Mouse (Mus musculus) lung, embryonic 14.5 days (tissue): ENCODE data around the gene Serinc5. TPM values are rescaled to one million over a fixed set of nuclear protein-coding genes. Genes with fewer than 3 reads are reported as not detected.

Source experiments
- ATAC-seq: fragments of 200-750 bp; cut with Nextera tagmentation; 2 replicates; pipeline ENCODE4 v1.8.0; 2017; ENCODE audit warnings: mild to moderate bottlenecking, moderate TSS enrichment, moderate library complexity; ENCODE audit not compliant: insufficient read depth
- DNase-seq: peaks from one replicate; pipeline ENCODE4 v3.0.0-alpha.2; 2015
- H3K27ac ChIP-seq: fragments of 300-500 bp; sonication (generic); 2 replicates; pipeline ENCODE4 v1.5.1; 2014; ENCODE audit warnings: low read depth, mild to moderate bottlenecking, moderate library complexity
- H3K27me3 ChIP-seq: fragments of 300-500 bp; sonication (generic); 2 replicates; pipeline ENCODE4 v1.6.1; 2014; ENCODE audit warnings: low read length, control low read depth; ENCODE audit not compliant: insufficient read depth
- H3K36me3 ChIP-seq: fragments of 300-500 bp; sonication (generic); 2 replicates; pipeline ENCODE4 v1.6.1; 2014; ENCODE audit warnings: control low read depth; ENCODE audit not compliant: insufficient read depth
- H3K4me1 ChIP-seq: fragments of 300-500 bp; sonication (generic); 2 replicates; pipeline ENCODE4 v1.6.1; 2014; ENCODE audit warnings: antibody characterized with exemption, control low read depth; ENCODE audit not compliant: insufficient read depth
- H3K4me2 ChIP-seq: fragments of 300-500 bp; sonication (generic); 2 replicates; pipeline ENCODE4 v1.6.1; 2014; ENCODE audit warnings: mild to moderate bottlenecking
- H3K4me3 ChIP-seq: fragments of 300-500 bp; sonication (generic); 2 replicates; pipeline ENCODE4 v1.5.1; 2014; ENCODE audit warnings: low read depth, low read length
- H3K9ac ChIP-seq: fragments of 300-500 bp; sonication (generic); 2 replicates; pipeline ENCODE4 v1.6.1; 2014
- H3K9me3 ChIP-seq: fragments of 300-500 bp; sonication (generic); 2 replicates; pipeline ENCODE4 v1.6.1; 2016; ENCODE audit warnings: low read depth, low read length, control low read depth
- CTCF ChIP-seq: IDR thresholded peaks from 2 replicates; pipeline ENCODE4 v1.5.1; 2016; ENCODE audit warnings: antibody characterized with exemption, low read depth
- WGBS: fragments of 180-500 bp; shearing (Covaris S2); extraction: QIAGEN DNeasy Blood & Tissue Kit; methylation state at CpG from one replicate; pipeline ENCODE4 v1.1.7; 2014; 5-methylcytosine and 5-hydroxymethylcytosine counted together
- polyA plus RNA-seq: library from polyadenylated mRNA; unstranded; fragments of >200 nt; fragmentation: Nextera tagmentation; extraction: Ambion mirVana; gene quantifications from 2 replicates; pipeline ENCODE4 v1.2.1, GENCODE M21; 2014

Gene Serinc5
- polyA plus RNA-seq, 1 experiment from 2014 or later = 22.0 TPM

GRCm38 (mm10) chr13:92755036-92755435 lies 144.1 kb downstream of the Serinc5 start:
- Histone ChIP-seq H3K27ac (no peak overlapping the region), H3K27me3 (no peaks in the 10 kb centered on the region), H3K9me3 (no peaks in the 10 kb centered on the region), H3K9ac (no peak overlapping the region), H3K4me3 (no peak overlapping the region), H3K4me2 (no peak overlapping the region), H3K36me3 (no peaks in the 10 kb centered on the region), H3K4me1 (no peaks in the 10 kb centered on the region)
- no peak for TF ChIP-seq CTCF
- no peak for DNase-seq
- 73% methylated on average over 7 of the region's 7 CpGs for WGBS
- ATAC-seq = no peak

DNA sequence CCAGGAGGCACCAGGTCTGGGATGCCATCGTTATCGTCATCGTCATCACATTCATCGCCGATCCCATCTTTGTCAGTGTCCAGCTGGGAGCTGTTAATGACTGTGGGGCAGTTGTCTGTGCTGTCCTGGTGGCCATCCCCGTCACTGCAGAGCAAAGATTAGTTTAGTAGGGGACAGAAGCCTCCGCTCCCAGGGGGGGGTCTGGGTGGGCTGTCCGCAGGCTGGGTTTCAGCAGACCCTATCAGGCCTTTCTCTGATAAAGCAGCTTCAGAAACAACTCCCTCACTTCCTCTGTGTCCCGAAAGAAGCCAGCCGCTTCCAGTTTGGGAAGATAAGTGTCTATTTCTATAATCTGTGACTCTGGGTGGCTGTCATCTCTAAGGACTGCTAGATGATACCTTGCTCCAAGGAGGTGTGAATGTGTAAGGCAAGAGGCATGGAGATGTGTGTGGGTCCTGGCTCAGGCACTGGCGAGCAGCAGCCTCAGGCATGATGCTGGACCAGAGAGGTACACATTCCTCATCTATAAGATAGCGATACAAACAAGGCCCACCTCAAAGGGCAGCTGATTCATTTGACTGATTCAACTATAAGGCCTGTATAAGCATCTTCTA lies 147.2 kb downstream of the Serinc5 start:
- H3K27me3 ChIP-seq = no peaks in the 10 kb centered on the region
- no peak overlapping the region for H3K27ac ChIP-seq
- H3K9ac ChIP-seq = no peak overlapping the region

DNA sequence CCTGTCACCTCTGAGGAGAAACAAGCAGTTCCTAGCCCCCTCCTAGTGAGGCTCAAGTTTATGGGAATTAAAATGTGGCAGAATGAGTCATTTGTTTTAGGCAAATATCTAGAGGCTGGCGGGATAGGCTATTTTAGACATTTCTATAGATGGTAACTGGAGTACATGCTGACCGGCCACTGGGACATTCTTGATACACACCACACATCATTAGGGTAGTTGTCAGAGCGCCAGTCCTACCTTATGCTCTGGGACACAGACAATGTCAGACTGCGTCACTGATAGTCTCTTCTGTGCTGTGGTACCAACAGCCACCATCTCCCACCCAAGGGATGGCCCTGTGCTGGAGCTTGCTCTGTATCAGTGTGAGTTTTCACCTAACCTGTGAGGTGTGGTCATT lies 148.2 kb downstream of the Serinc5 start:
- Histone ChIP-seq H3K9ac (no peak overlapping the region), H3K27me3 (no peaks in the 10 kb centered on the region), H3K36me3 (no peaks in the 10 kb centered on the region), H3K4me3 (no peak overlapping the region), H3K9me3 (no peaks in the 10 kb centered on the region), H3K4me2 (no peak overlapping the region), H3K27ac (no peak overlapping the region), H3K4me1 (no peaks in the 10 kb centered on the region)
- WGBS = 74% methylated on average over 4 of the region's 4 CpGs
- no peak for ATAC-seq
- no peak for TF ChIP-seq CTCF
- no peak for DNase-seq

More for the DNA sequence above, 147.2 kb downstream of the Serinc5 start:
- H3K4me2 ChIP-seq = no peak overlapping the region
- ATAC-seq (peak; percentile 69; the same call in 1 of the 2 replicates), DNase-seq (peak; percentile 25)
- H3K9me3 ChIP-seq = no peaks in the 10 kb centered on the region
- WGBS = 49% methylated on average over 12 of the region's 12 CpGs
- H3K36me3 ChIP-seq = no peaks in the 10 kb centered on the region
- no peaks in the 10 kb centered on the region for H3K4me1 ChIP-seq
- peak; percentile 37 for TF ChIP-seq CTCF
- H3K4me3 ChIP-seq = no peak overlapping the region

DNA sequence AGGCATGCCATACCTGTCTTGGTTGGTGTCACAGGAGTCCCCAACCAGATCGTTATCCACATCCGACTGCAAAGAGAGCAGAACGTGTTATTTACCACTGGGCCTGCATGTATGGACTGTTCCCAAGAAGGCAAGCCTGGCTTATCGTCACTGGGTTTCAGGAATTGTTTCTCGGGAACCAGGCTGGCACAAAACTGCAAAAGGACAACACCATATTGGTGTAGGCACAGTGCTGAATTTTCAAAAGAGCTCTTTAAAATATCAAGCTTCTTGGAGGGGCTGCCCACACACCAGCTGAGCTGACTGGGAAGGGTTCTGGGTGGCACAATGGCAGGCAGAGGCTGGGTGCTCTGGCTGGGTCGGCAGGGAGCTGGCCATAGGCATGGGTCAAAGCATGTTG lies 149.6 kb downstream of the Serinc5 start:
- ATAC-seq = no peak
- DNase-seq = no peak
- no peak for TF ChIP-seq CTCF
- Histone ChIP-seq H3K9me3 (no peaks in the 10 kb centered on the region), H3K36me3 (no peaks in the 10 kb centered on the region), H3K27ac (no peak overlapping the region), H3K27me3 (no peaks in the 10 kb centered on the region), H3K9ac (no peak overlapping the region), H3K4me2 (no peak overlapping the region), H3K4me1 (no peaks in the 10 kb centered on the region), H3K4me3 (no peak overlapping the region)
- WGBS = 89% methylated on average over 6 of the region's 6 CpGs

Other genes with a start within 250 kb of the Serinc5 start
- gene Ankrd34b, start 185.2 kb upstream of the Serinc5 start, polyA plus RNA-seq = 0.34 and 0.57 TPM in 2 replicates
- 0.37 TPM in 1 of 2 replicates, not detected in the other for gene Fam151b, start 127.1 kb upstream of the Serinc5 start, polyA plus RNA-seq
- 11.9 and 13.6 TPM in 2 replicates for gene Zfyve16, start 80.2 kb upstream of the Serinc5 start, polyA plus RNA-seq
- not detected in 2 replicates for gene Spz1, start 34.9 kb upstream of the Serinc5 start, polyA plus RNA-seq
- gene Thbs4, start 183.7 kb downstream of the Serinc5 start, polyA plus RNA-seq = 1.1 and 2.9 TPM in 2 replicates
- 4.9 and 5.6 TPM in 2 replicates for gene Mtx3, start 233.7 kb downstream of the Serinc5 start, polyA plus RNA-seq